Mouse (Mus musculus): ENCODE results near the gene Gm14137. TPM values are rescaled to one million over a fixed set of nuclear protein-coding genes. Genes with fewer than 3 reads are reported as not detected.

Gm14137 gene
- polyA plus RNA-seq, 1 experiment from 2014 or later, result 0.34 TPM

DNA sequence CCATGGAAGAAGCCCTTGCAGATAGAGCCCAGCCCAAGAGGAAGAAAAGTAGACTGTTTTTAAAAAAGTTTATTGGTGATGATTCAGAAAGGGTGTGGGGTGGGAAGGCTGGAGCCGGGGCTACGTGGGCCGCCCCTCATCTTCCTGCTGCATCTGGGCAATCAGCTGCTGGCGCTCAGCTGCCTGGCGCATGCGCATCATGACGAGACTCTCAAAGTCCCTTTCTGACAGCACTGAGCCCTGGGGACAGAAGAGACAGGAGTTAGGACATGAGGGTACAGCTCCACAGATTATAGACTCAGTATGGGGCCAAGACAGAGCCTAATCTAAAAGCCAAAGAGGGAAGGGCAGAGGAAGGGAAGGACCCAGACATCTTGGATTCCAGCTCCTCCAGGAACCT, 1.9 kb upstream of the Gm14137 start:
- ATAC-seq (ENCODE audit: insufficient number of reproducible peaks, low FRiP score), result no peak
- Histone ChIP-seq H3K27ac (ENCODE audit: poor library complexity, severe bottlenecking) (peak overlapping the region; percentile 71; the same call in 1 of the 2 replicates), H3K4me1 (replicated peaks) (peaks cover 39% of the 10 kb centered on the region), H3K9ac (0 out of 2 replicates have a peak overlapping the region, but pooled peaks have one; percentile 51), H3K36me3 (peaks cover 9% of the 10 kb centered on the region; the same call in 1 of the 2 replicates), H3K9me3 (replicated peaks) (no peaks in the 10 kb centered on the region), H3K4me3 (no peak overlapping the region), H3K27me3 (replicated peaks) (peaks cover 32% of the 10 kb centered on the region), H3K4me2 (peak overlapping the region; percentile 62)
- WGBS, result 77% methylated on average over 7 of the region's 7 CpGs

DNA sequence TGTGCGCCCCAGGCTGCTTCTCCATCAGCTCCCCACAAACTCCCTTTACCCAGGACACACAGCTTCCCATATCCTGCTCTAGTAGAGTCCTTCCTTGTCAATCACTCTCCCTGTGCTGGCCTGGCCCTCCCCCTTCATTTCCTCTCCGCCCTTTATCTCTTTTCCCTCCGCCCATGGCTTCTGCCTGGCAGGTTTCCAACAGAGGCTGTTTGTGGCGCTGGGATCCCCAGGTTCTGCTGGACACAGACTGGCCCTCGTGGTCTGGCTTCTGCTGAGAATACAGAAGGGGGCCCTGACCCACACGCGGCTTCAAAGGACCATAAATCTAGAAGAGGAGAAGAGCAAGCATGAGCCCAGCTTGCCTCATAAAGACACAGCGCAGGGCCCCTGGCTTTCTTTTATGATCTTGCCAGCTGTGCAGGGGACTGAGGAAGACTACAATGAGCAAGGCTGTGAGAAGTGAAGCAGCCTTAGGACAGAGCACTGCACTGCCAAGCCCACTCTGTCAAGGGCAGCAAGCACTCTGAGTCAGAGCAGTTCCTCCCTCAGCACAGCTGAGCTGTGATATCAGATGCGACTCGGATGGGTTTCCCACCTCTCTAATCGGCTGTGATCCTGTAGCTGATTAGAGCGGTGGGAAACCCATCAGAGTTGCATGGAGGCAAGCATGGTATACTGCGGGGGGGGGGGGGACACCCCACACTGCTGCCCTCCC, 1.3 kb upstream of the Gm14137 start:
- WGBS, result 10% methylated on average over 13 of the region's 13 CpGs
- Histone ChIP-seq H3K4me2 (peak overlapping the region; percentile 62), H3K4me3 (0 out of 2 replicates have a peak overlapping the region, but pooled peaks have one; percentile 12), H3K9ac (peak overlapping the region; percentile 51; the same call in 1 of the 2 replicates), H3K36me3 (peaks cover 9% of the 10 kb centered on the region; the same call in 1 of the 2 replicates), H3K27me3 (replicated peaks) (peaks cover 28% of the 10 kb centered on the region), H3K4me1 (replicated peaks) (peaks cover 36% of the 10 kb centered on the region), H3K27ac (ENCODE audit: poor library complexity, severe bottlenecking) (peak overlapping the region; percentile 71), H3K9me3 (replicated peaks) (no peaks in the 10 kb centered on the region)
- peak; percentile 77 for ATAC-seq (ENCODE audit: insufficient number of reproducible peaks, low FRiP score)

DNA sequence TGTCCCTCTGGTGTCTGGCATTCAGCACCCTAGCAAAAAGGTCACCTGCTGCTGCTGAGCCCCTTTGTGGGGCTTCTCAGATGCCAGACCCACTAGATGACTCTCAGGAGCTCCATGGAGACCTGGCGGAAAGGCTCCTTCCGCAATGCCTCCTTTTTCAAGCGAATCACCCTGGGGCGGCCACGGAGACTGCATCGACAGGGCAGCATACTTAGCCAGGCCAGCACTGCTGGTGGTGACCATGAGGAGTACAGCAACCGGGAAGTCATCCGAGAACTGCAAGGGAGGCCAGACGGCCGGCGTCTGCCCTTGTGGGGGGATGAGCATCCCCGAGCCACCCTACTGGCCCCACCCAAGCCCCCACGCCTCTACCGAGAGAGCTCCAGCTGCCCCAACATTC, 557 bp downstream of the Gm14137 start:
- no peak overlapping the region for H3K4me3 ChIP-seq
- peaks cover 35% of the 10 kb centered on the region for H3K4me1 ChIP-seq (replicated peaks)
- H3K36me3 ChIP-seq, result peaks cover 25% of the 10 kb centered on the region; the same call in 1 of the 2 replicates
- peaks cover 13% of the 10 kb centered on the region for H3K27me3 ChIP-seq (replicated peaks)
- H3K27ac ChIP-seq (ENCODE audit: poor library complexity, severe bottlenecking), result no peak overlapping the region
- H3K4me2 ChIP-seq, result no peak overlapping the region
- ATAC-seq (ENCODE audit: insufficient number of reproducible peaks, low FRiP score), result no peak
- 56% methylated on average over 14 of the region's 14 CpGs for WGBS
- 0 out of 2 replicates have a peak overlapping the region, but pooled peaks have one; percentile 20 for H3K9ac ChIP-seq
- no peaks in the 10 kb centered on the region for H3K9me3 ChIP-seq (replicated peaks)

DNA sequence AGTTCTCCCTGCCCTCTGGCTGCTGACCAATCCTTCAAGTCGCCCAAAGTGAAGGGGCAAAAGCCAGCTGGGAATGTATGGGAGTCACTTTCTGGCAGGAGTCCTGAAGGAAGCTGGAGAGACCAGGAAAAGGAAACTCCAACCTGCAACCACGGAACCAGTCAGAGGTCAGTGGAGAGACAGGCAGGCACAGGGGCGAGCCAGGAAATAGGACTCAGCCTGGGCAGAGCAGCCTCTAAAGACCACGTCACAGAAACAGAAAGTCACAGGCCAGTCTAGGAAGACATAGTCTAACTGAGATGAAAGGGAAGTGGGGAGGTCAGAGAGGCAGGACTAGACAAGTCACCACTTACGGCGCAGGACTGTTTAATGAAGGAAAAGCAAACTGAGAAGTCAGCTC, 1.3 kb downstream of the Gm14137 start:
- H3K27ac ChIP-seq (ENCODE audit: poor library complexity, severe bottlenecking), result no peak overlapping the region
- peaks cover 33% of the 10 kb centered on the region for H3K36me3 ChIP-seq
- no peak for ATAC-seq (ENCODE audit: insufficient number of reproducible peaks, low FRiP score)

DNA sequence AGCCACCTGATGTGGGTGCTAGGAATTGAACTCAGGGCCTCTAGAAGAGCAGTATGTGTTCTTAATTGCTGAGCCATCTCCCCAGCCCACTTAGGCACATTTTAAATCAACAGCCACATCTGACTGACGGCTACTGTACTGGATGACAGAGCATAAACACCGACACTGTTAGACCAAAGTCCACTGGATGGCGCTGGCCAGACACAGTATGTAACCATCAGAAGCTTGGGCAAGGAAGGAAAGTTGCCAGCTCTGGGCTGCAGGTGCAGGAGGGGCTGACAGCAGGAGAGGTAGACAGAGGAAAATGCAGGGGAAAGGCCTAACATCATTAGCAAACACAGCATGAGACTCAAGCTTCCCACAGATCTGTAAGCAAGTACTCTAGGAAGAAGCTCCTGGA, 2.5 kb downstream of the Gm14137 start:
- 53% methylated on average over 3 of the region's 3 CpGs for WGBS
- Histone ChIP-seq H3K4me2 (no peak overlapping the region), H3K4me3 (no peak overlapping the region), H3K9ac (no peak overlapping the region), H3K27me3 (replicated peaks) (peaks cover 13% of the 10 kb centered on the region), H3K4me1 (replicated peaks) (peaks cover 34% of the 10 kb centered on the region), H3K36me3 (peaks cover 35% of the 10 kb centered on the region), H3K9me3 (replicated peaks) (no peaks in the 10 kb centered on the region), H3K27ac (ENCODE audit: poor library complexity, severe bottlenecking) (no peak overlapping the region)
- ATAC-seq (ENCODE audit: insufficient number of reproducible peaks, low FRiP score), result no peak

More for the DNA sequence above, 1.3 kb downstream of the Gm14137 start:
- WGBS, result 60% methylated on average over 6 of the region's 6 CpGs
- Histone ChIP-seq H3K4me2 (no peak overlapping the region), H3K27me3 (replicated peaks) (peaks cover 13% of the 10 kb centered on the region), H3K9ac (no peak overlapping the region), H3K9me3 (replicated peaks) (no peaks in the 10 kb centered on the region), H3K4me3 (no peak overlapping the region), H3K4me1 (replicated peaks) (peaks cover 35% of the 10 kb centered on the region)

DNA sequence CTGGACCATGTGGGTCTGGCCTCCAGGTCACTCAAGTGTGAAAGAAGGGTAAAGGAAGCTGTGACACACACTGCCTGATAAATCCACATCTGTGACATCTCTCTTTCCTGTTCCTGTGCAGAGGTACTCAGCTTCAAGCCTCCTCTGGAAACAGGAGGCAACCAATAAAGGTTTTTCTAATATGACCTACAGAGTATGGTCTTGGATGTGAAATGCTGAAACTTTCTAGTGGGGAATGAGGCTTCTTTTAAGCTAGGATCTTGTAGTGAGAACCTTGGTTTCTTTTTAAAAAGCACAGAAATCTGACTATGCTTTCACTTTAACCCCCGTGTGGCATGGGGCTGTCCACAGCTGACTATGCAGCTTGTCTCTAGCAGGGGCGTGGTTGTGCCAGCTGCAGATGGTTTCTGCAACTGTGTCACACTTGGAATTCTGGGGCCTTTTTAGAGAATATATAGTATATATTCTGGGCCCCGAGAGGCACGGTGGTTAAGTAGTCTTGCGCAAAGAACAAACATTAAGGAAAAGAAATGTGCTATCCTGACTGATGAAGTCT, 3.2 kb downstream of the Gm14137 start:
- ATAC-seq (ENCODE audit: insufficient number of reproducible peaks, low FRiP score), result no peak
- Histone ChIP-seq H3K27me3 (replicated peaks) (peaks cover 13% of the 10 kb centered on the region), H3K4me2 (no peak overlapping the region), H3K4me1 (replicated peaks) (peaks cover 27% of the 10 kb centered on the region), H3K4me3 (no peak overlapping the region), H3K36me3 (peaks cover 35% of the 10 kb centered on the region), H3K27ac (ENCODE audit: poor library complexity, severe bottlenecking) (no peak overlapping the region), H3K9ac (no peak overlapping the region), H3K9me3 (replicated peaks) (no peaks in the 10 kb centered on the region)
- WGBS, result 83% methylated on average over 5 of the region's 5 CpGs

DNA sequence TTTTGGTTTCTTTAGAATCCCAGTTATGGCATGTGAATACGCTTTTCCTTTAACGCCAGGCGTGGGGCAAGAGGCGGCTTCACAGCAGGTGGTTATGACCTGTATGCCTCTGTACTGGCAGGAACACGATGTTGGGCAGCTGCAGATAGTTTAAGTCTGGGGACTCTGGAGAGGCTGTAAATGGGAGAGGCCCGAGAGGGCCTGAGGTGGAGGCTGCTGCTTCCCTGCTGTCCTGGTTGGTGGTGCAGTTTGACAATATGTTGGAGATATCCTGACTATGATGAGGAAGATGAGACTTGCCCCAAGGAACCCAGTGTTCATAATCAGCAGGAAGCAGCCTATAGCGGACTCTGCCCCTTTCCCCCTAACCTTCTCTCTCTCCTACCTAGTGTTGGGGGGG, 8.6 kb downstream of the Gm14137 start:
- no peaks in the 10 kb centered on the region for H3K9me3 ChIP-seq (replicated peaks)
- H3K4me2 ChIP-seq, result no peak overlapping the region
- peaks cover 51% of the 10 kb centered on the region for H3K36me3 ChIP-seq
- H3K27me3 ChIP-seq (replicated peaks), result no peaks in the 10 kb centered on the region
- no peak overlapping the region for H3K9ac ChIP-seq
- no peak overlapping the region for H3K27ac ChIP-seq (ENCODE audit: poor library complexity, severe bottlenecking)
- no peak overlapping the region for H3K4me3 ChIP-seq
- ATAC-seq (ENCODE audit: insufficient number of reproducible peaks, low FRiP score), result no peak
- 86% methylated on average over 7 of the region's 7 CpGs for WGBS
- H3K4me1 ChIP-seq (replicated peaks), result no peaks in the 10 kb centered on the region

DNA sequence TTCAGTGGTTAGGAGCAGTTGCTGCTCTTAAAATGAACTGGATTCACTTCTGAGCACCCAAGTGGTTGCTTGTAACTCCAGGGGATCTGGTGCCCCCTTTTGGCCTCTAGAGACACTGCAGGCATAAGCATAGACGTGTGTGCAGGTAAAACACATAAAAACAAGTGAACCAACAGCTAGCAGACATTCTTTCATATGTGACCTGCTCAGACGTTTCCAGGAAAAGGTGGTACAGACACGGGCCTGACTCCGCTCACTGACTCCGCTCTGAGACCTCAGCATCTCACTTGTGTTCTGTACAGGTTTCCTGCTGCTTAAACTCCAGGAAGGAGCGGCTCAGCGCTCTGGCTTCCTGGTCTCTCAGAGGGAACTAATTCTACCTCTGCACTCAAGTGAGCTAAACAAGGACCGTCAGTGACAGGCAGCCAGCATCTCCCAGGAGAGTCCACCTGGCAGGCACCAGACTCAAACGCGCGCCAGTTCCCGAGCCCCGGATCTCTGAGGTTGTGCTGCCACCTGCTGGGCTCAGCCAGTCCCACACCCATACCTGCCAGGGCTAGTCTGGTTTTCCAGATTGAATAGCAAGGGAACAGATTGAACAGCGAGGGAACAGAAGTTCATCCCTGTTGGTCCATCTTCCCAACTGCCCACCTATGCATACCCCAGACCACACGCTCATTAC, 14.9 kb downstream of the Gm14137 start:
- Histone ChIP-seq H3K4me3 (peak overlapping the region; percentile 41), H3K27ac (ENCODE audit: poor library complexity, severe bottlenecking) (no peak overlapping the region), H3K27me3 (replicated peaks) (no peaks in the 10 kb centered on the region), H3K9me3 (replicated peaks) (no peaks in the 10 kb centered on the region), H3K9ac (no peak overlapping the region), H3K4me1 (replicated peaks) (0 out of 2 replicates have a peak, but pooled peaks cover 4% of the 10 kb centered on the region), H3K4me2 (peak overlapping the region; percentile 76), H3K36me3 (peaks cover 11% of the 10 kb centered on the region)
- 8% methylated on average over 15 of the region's 15 CpGs for WGBS
- ATAC-seq (ENCODE audit: insufficient number of reproducible peaks, low FRiP score), result peak; percentile 87

DNA sequence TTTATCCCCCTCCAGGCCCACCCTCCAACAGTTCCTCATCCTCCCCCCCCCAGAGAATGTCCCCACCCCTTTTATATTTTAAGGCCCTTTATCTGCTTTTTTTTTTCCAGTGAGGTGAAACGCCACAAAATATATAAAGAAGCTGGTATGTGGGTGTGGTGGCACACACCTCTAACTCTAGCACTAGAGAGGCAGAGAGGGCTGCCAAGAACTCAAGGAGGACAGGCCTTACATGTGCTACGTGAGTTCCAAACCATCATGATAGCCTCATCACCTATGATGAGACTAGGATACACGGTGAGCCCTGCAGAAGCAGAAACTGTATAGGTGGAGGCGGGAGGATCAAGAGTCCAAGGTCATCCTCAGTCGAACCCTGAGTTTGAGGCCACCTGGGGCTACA, 16.7 kb downstream of the Gm14137 start:
- H3K27me3 ChIP-seq (replicated peaks), result no peaks in the 10 kb centered on the region
- H3K27ac ChIP-seq (ENCODE audit: poor library complexity, severe bottlenecking), result no peak overlapping the region
- ATAC-seq (ENCODE audit: insufficient number of reproducible peaks, low FRiP score), result no peak
- no peaks in the 10 kb centered on the region for H3K36me3 ChIP-seq
- no peak overlapping the region for H3K4me2 ChIP-seq
- WGBS, result 76% methylated on average over 5 of the region's 5 CpGs
- no peak overlapping the region for H3K9ac ChIP-seq
- H3K4me3 ChIP-seq, result no peak overlapping the region
- H3K4me1 ChIP-seq (replicated peaks), result 0 out of 2 replicates have a peak, but pooled peaks cover 7% of the 10 kb centered on the region
- H3K9me3 ChIP-seq (replicated peaks), result no peaks in the 10 kb centered on the region

DNA sequence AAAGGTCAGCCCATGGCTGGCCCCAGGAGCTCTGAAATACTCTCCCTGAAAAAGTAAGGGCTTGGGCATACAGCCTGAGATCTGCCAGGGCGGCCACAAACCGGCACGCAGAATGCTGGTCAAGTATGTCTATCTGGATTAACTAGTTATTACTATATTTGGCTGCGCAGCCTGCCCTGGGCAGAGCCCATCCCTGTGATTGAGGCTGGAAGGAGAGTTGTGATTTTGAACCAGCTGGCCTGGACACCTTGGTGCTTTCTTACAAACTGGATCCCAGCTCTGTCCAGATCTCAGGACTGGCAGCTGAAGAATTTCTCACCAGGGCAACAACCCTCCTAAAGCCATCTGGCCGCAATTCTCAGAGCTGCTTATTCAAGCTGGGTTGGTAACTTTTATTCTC, 19.8 kb downstream of the Gm14137 start:
- H3K4me3 ChIP-seq, result no peak overlapping the region
- H3K4me2 ChIP-seq, result no peak overlapping the region
- H3K36me3 ChIP-seq, result no peaks in the 10 kb centered on the region
- H3K4me1 ChIP-seq (replicated peaks), result peaks cover 9% of the 10 kb centered on the region; the same call in 1 of the 2 replicates
- WGBS, result 78% methylated on average over 5 of the region's 5 CpGs
- no peaks in the 10 kb centered on the region for H3K27me3 ChIP-seq (replicated peaks)
- no peaks in the 10 kb centered on the region for H3K9me3 ChIP-seq (replicated peaks)
- no peak for ATAC-seq (ENCODE audit: insufficient number of reproducible peaks, low FRiP score)
- H3K27ac ChIP-seq (ENCODE audit: poor library complexity, severe bottlenecking), result no peak overlapping the region
- 0 out of 2 replicates have a peak overlapping the region, but pooled peaks have one; percentile 2 for H3K9ac ChIP-seq

All from heart, embryonic 12.5 days (tissue).